ENCODE assay signal across 1 mouse cellular context in genomic region chr10:77638956-77639355, GRCm38 (mm10).
TF ChIP-seq lines count a peak whose summit lies in the region.

No protein-coding gene starts in this region.

TF ChIP-seq in C2C12, 6 proteins besides CTCF, POLR2A, EP300 and RAD21:
- TF ChIP-seq FOSL1 (IDR thresholded peaks at IDR 0.05; ENCODE audit: insufficient read depth, low read length, poor library complexity, severe bottlenecking): no peak
